Mouse (Mus musculus) T-helper 2 cell (primary cell): ENCODE data around the gene Dennd6b.

ENCODE experiments used
- in situ Hi-C: fragments of 300-600 bp; cut with MboI, MseI; formaldehyde crosslinking; loops from one replicate; pipeline ENCODE4 v1.15.1; 2025; ENCODE audit warnings: high pct_unique_total_duplicates

Gene Dennd6b

DNA sequence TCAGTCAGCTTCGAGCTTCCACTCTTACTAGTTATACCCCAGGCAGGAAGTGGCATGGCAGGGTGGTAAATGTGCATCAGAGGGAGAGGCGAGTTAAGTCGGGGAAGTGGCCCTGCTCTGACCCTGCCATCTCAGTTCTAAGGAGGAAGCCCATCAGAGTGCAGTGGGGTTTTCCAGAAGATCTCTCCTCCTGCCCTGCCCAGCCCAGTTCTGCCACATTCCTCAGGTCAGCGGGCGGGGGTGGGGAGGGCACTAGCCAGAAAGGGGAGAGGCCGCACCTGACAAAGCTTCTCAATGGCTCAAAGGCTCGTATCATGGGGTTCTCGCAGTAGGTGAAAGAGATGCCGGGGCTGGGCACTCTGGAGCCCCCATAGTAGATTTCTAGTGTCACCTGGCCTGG lies 34.9 kb downstream of the Dennd6b start:
- in situ Hi-C loops, result loop anchor here (25.0 kb wide), 1 partner anchor 826 kb away; no protein-coding TSS in a partner anchor

DNA sequence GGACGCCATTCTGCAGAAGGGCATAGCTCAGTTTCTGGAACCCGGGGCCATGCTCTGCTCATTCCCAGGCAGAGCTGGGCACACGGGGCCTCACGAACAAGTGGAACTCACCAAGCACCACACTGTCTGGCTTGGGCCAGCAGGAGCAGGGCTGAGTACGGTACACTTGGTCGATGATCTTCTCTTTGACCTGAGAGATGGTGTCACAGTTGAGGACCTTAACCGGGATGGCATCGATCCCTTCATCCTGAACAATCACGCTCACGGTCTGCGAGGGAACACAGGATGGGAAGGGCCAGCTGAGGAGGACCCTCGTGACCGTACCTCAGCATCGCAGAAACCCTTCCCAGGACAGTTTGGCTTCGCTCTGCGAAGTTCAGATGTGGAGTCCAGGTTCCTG lies 37.8 kb downstream of the Dennd6b start:
- in situ Hi-C loops, result loop anchor here (25.0 kb wide), 1 partner anchor 829 kb away; no protein-coding TSS in a partner anchor

DNA sequence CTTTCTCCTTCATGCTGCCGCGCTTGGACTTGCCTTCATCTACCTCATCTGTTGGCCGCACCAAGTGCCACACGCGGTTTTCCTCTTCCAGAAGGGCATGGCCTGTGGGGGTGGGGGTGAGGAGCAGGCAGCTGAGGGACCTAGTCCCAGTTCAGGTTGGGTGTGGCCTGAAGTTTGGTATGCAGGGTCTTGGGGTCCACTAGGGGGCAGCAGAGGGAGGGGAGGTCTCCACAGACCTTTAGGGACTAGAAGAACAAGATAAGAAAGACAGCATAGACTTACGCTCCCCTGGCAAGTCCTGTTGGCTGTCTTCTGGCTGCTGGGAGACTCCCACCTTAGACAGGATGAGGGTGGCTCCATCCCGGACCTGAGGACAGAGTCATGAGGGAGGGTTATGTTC lies 38.3 kb downstream of the Dennd6b start:
- in situ Hi-C loops, result loop anchor here (25.0 kb wide), 1 partner anchor 829 kb away; no protein-coding TSS in a partner anchor

DNA sequence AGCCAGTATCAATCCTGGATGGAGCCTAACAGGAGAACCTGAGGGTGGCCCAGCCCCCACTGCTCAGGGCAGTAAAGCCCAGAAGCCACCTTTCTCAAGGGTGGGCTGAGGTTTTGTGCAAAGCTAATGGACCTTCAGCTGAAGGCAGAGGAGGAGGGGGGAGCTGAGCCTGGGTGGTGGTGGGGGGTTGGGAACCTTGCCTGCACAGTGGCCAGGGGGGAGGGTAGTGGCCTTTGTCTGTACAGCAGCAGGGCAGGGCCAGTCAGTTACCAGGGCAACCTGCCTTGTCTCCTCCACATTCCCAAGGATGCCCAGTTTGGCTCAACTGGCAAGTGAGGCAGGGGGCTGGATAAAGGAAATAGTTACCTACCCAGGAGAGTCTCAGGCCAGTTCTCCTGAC lies 44.0 kb downstream of the Dennd6b start:
- in situ Hi-C loops, result loop anchor here (25.0 kb wide), 1 partner anchor 835 kb away; no protein-coding TSS in a partner anchor

DNA sequence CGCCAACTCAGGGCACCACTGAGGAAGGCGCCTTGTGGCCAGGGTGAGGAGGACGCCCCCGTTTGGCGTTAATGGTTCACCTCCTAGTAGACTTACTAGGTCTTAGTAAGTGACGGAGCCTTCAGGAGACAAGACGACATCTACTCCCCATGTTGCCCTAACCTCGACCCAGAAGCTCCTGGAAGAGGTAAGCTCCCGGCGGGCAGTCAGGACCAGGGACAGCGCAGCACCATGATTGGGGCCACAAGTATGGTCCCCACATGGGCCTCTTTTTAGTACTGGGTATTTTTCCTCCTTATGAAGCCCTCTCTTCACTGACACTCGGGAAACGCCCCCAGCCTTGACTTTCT lies 46.3 kb downstream of the Dennd6b start:
- in situ Hi-C loops, result loop anchor here (25.0 kb wide), 1 partner anchor 837 kb away; no protein-coding TSS in a partner anchor

DNA sequence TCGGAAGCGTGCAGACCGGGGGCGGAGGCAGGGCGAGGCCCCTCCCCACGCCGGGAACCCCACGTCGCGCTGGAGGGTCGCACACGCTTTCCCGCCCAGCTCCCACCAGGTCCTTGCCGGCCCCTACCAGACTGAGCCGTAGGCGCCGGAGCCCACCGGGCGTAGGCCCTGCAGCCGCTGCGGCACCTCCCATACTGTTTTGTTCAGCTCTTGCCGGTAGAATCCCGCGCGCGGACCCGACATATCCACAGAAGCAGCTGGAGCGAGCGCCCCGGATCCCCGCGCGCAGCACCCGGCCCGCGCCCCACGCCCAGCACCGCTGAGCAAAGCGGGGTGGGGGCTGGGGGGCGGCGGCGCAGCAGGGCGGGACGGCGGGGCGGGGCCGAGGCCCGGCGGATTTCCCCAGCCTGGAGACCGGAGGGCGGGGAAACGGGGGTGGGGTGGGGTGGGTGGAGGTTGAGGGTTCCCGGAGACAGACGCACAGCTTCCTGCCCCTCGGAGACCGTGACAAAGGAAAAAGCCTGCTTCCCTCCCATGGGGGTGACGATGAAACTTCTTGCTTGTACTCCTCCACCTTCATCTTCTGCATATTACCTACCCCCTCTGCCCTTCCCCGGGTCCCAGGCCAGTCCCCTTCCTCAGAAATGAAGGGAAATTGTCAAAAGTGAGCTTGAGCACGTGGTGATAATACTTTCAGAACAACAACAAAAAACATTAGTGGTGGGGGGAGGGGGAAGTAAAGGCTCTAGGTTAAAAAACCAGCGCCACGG lies 46.8 kb downstream of the Dennd6b start, which contains the start of gene Mapk11:
TSS of gene Mapk11 (minus strand) at position 358 of the 770 bp plus-strand sequence.
- in situ Hi-C loops, result loop anchor here (25.0 kb wide), 1 partner anchor 838 kb away; no protein-coding TSS in a partner anchor

DNA sequence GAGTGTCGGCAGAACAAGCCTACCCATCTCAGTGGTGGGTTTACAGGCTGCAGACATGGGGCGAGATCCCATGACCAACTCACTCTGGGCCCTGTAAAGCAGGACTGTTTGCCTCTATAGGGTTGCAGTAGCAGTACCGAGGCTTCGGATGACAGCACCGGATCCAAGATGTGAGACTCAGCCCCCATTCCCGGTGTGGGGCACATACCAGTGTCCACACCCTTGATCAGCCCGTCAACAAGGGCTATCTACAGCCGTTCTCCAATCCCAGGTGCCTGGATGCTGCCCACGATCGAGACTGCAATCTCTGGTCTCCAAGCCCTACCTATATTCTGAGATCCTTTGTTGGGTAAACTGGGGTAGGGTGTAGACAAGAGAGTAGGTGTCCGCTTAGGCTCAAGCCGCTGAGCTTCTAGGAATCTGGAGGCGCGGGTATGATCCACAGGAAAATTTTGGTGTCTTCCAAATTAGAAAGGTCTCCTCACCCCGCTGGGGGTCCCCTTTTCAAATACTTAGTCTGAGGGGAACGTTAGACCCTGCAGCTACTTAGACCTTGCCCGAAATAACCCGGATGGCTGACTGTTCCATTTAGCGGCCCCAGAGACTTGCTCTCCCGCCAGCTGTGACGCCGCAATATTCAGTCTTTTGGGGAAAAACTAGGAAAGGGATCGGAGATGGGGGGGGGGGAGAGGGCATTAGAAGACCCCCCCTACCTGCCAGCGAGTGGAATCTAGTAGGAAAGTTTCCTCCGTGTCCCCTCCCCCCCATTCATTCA lies 47.6 kb downstream of the Dennd6b start:
- in situ Hi-C loops, result no loop called here

DNA sequence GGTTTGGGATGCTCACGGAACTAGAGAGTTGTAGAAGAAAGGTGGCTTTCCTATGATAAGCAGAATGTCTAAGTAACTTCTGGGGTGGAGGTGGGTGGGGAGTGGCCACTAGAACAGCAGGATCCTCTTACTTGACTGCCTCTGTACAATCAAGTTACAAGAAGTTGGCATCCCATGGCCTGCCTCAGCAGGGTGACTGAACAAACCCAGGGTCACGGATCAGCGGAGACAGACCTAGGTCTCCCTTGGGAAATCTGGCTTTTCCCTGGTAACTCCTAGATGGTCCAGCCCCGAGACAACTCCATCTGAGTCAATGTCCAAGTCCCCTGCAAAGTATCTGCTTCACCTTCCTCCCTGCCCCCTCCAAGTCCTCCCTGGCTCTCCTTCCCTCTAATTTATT lies 48.4 kb downstream of the Dennd6b start:
- in situ Hi-C loops, result no loop called here

DNA sequence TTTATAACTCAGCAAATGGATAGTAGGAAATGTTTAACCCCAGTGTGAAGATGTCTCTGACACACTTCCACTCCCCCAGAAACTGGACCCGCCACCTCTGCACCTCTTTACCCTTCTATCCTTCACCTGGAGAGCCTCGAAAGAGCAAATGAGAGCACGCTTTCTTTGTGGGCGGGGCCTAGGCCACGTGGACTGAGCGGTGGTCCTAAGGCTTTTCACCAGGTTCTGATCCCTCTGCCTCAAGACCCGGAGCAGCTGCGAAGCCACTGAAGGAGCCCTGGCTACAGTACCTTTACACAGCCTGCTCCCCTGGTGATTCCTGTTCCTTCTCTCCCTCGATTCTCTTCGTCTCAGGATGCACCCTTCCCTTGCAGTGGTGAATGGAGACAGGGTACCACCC lies 48.8 kb downstream of the Dennd6b start:
- in situ Hi-C loops, result no loop called here

DNA sequence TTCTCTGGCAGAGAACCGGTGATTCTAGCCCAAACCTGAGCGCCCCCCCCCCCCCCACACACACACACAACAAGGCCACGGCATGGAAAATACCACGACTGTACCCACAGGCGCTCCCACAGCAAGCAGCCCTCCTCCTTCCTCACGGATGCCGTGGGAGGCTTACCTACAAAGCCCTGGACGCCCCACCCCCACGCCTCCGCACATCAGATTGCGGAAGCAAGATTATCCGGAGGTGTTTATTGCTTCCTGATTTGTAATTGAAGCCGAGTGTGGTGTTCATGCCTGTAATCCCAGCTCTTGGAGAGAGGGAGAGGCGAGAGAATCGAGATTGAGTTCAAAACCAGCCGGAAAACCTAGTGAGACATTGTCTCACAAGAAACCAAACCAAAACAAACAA lies 49.3 kb downstream of the Dennd6b start:
- in situ Hi-C loops, result no loop called here

DNA sequence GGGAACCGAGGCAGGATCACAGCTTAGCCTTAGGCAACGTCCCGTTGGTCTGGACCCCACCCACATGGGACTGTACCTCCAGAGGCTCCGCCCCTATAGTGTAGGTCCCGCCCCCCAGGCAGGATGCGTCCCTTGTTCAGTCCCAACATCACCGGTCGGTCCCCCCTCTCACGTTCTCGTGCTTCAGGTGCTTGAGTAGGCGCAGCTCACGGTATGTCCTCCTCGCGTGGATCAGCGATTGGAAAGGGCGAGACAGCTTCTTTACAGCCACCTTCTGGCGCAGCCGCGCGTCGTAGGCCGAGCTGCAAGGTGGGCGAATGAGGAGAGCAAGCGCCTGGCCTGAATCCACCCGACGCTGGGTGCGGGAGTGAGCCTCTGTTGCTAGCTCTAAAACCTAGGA lies 49.8 kb downstream of the Dennd6b start:
- in situ Hi-C loops, result no loop called here

DNA sequence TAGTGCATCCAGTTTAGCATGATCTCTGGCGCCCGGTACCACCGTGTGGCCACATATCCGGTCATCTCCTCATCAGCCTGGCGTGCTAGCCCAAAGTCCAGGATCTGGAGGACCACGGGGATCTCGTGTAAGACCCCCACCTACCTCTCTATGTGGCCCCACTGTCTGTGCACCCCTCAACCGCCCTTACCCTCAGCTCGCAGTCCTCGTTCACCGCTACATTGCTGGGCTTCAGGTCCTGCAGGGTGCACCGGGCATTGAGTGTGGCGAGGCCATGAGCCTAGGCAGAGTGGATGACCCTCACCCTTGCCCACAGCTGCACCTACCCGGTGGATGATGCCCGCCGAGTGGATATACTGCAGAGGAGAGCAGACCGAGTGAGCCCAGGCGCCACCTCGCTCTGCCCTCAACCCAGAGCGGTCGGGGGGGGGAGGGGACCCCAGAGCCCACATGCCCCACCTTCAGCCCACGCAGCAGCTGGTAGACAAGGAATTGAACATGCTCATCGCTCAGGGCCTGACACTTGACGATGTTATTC lies 50.4 kb downstream of the Dennd6b start:
- in situ Hi-C loops, result no loop called here

DNA sequence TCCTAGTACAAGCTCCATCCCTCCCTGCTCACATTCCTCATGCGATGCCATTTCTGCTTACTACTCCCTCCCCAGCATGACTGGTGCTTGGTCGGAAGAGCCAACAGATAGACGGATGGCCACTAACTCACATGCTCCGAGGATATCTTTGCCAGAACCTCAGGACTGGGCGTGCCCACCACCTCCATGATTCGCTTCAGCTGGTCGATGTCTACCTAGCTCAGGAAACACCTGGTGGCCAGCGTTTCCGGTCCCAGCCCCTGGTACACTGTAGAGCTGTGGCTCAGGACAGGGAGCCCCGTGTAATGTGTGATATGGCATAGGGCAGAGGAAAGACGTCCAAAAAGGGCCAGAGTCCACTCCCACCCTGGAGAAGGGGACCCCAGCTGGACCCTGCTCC lies 51.3 kb downstream of the Dennd6b start:
- in situ Hi-C loops, result no loop called here

DNA sequence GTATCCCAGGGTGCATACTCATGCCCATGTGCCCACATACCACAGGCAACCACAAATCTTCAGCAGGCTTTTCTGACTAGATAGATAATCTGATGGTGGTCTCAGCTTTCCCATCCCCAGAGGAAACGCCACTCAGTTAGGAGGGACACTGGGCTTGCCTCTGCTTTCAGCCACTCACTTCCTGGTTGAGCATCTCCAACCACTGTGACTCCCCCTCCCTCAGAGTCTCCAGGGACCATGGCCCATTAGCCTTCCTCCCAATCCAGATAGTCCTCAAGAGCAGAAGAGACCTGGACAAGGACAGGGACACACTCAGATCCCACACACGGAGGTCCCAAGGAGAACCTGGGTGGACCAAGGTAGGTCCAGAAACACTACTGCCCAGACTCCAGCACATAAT lies 53.2 kb downstream of the Dennd6b start:
- in situ Hi-C loops, result no loop called here

DNA sequence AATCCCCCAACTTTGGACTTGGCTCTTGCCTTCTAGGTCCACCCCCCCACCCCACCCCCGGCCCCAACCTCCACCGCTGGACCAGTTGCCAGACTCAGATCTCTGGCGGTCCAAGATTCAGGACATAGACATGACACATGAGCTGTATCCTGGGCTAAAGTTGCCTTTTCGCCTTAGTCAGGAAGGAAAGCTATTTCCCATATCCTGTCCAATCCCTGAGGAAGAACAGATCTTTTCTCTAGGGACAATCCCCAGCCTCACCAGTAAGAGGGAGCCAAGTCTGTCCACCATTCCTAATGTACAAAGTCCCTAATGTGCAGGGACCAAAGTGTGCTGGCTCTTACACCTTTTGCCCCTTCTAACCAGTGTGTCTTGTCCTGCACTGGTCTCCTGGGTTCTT lies 54.4 kb downstream of the Dennd6b start:
- in situ Hi-C loops, result no loop called here

DNA sequence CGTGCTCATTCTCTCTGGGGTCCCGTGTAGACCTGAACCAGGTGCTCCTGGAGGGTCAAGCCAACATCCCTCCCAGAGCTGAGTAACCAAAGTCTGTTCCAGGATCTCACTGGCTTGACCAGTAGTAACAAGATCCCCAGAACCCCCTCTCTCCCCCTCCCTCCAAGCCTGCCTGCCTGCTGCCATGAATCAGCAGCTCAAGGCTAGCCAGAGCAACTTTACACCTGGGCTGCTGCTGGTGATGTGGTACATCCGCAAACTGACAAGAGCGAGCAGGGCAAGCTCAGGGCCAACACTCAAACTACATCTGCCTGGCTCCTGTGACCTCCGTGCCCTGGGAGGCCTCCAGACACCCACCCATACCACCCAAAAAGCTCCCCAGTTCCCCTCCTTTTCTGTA lies 54.9 kb downstream of the Dennd6b start:
- in situ Hi-C loops, result no loop called here

DNA sequence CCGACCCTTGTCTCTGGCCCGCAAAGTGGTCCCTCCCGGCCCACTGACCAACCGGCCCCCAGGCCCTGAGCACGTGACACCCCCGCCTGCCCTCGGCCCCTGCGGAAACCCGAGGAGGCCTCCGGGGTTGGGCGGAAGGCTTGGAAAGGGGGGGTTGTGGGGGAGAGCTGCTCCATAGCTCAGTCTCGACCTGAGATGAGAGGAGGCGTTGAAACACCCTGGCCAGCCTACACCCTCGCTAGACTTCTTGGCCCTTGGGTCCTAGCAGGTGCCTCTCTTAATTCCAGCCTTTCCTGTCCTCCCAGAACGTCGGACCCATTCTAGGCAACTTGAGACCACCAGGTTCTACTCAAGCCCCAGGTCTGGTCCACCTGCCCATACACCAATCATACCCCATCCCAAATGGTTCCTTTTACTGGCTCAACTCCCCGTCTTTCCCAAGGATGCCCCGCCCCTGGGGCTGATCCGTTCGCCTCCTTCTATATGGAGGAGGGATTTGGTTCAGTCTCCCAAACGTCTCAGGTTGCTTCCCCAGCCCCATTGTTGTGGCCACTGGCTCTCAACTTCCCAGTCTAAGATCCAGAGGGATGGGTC lies 55.5 kb downstream of the Dennd6b start, which contains the start of gene Mapk12:
TSS of gene Mapk12 (minus strand) at position 45 of the 594 bp plus-strand sequence.
- in situ Hi-C loops, result no loop called here

DNA sequence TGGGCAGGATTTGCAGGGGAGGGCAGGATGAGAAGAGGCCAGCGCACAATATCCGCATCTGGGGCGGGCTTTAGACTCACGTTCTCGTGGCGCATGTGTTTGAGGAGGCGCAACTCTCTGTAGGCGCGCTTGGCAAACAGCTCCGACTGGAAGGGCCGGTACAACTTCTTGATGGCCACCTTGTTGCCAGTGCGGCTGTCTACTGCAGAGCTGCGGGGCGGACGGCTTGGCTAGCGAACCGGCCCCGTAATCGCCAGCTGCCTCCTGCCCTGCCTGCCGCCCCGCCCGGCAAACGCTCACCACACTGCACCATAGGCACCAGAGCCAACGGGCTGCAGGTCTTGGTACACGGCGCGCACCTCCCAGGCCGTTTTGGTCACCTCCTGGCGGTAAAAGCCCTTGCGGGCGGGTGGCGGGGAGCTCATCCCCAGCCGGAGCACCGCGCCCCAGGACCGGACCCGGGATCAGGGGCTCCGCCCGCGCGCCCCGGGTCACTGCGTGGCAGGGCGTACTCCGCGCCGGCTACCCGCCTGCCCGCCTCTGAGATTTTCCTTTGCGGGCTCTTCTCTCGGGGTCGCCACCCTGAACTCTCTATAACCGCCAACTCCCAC lies 56.1 kb downstream of the Dennd6b start:
- in situ Hi-C loops, result no loop called here

DNA sequence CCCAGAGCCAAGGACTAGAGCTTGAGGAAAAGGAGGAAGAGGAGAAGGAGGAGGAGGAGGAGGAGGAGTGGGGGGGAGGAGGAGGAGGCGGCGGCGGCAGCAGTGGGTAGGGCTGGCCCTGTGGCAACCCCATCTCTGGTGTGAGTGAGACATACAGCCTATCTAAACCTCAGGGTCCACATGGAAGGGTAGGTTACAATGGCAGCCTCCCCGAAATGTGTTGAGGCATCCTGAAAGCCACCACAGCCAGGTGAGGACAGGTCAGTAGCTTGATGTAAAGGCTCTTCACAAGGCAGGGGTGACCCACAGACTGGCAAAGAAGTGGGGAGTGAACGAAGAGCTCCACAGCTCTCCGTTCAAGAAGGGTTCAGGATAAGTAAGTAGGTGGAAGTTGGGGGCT lies 57.8 kb downstream of the Dennd6b start:
- in situ Hi-C loops, result no loop called here

DNA sequence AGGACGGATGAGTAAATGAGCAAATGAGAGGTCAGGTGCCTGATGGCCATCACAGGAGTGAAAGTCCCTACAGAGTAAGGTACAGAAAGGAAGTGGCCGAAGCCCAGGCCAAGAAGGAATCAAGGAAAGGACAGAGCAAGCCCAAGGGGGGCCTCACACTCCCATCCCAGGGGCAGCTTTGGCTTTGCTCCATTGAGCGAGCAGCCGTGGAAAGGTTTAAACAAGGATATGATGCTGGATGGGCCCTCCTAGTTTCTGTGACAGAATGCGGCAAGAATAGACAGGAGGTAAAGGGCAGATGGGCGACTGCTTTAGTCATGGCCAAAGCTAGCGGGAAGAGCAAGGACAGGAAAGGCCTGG lies 58.3 kb downstream of the Dennd6b start:
- in situ Hi-C loops, result no loop called here

DNA sequence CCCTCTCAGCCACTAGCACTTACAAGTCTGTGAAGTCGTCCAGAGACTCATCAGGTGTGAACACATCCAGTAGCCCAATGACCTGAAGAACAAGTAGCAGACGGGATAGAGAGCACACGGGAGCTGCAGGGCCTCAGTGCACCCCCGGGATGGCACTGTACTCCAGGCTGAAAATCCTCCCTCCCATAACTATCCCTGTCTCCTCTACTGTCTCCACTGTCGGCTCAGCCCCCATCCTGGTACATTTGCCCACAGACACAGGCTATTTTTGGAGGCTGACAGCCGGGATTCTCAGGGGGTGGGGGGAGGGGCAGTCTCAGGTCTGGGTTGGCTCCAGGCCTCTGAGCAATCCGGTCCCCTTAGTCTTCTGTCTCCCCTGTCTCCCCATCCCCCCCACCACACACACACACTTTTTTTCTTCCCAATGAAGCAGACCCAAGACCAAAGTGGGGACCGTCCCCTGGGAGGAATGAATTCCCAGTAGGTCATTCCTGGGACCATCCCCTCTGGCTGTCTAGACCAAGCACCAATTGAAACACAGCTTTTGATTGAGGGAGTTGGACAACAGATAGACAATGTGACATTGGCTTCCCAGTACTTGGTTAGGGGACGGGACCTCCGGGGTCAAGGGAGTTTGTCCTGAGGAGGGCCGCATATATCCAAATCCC lies 58.8 kb downstream of the Dennd6b start:
- in situ Hi-C loops, result no loop called here
